ENCODE assay signal across 20 mouse cellular contexts in genomic region chr1:138137696-138138095, GRCm38 (mm10). TPM values are rescaled to one million over a fixed set of nuclear protein-coding genes. Genes with fewer than 3 reads are reported as not detected.
DNase-seq lines count a peak whose midpoint lies in the region; ATAC-seq and TF ChIP-seq lines count a peak whose summit lies in the region.
"Had no signal": no experiment of that assay in that cellular context is flagged by ENCODE, and none has a peak within 500 bp of the region (broad histone marks: within the 10 kb centered on the region; RNA-seq: fewer than 3 reads in every experiment).

No protein-coding gene starts in this region.

- intact Hi-C loops in heart, postnatal 14 days (cut with DNase I): no loop called here

- no peak overlapping the region for H3K9ac ChIP-seq in liver, embryonic 12.5 days
- H3K9ac ChIP-seq in liver, postnatal 0 days (replicated peaks): no peak overlapping the region
- H3K9ac ChIP-seq in hindbrain, embryonic 12.5 days: no peak overlapping the region
- H3K9ac ChIP-seq: embryonic facial prominence, embryonic 13.5 days; forebrain, embryonic 12.5 days; heart, embryonic 12.5 days had no signal

- H3K4me3 ChIP-seq in liver, embryonic 12.5 days: no peak overlapping the region
- no peak overlapping the region for H3K4me3 ChIP-seq in liver, postnatal 0 days (ENCODE audit: low read depth, low read length)
- no peak overlapping the region for H3K4me3 ChIP-seq in hindbrain, embryonic 12.5 days
- H3K4me3 ChIP-seq: embryonic facial prominence, embryonic 13.5 days; forebrain, embryonic 12.5 days; heart, embryonic 12.5 days had no signal

- H3K27me3 ChIP-seq in liver, embryonic 12.5 days (replicated peaks): no peaks in the 10 kb centered on the region
- H3K27me3 ChIP-seq in liver, postnatal 0 days (ENCODE audit: insufficient read depth, low read length): no peaks in the 10 kb centered on the region
- H3K27me3 ChIP-seq in hindbrain, embryonic 12.5 days: no peaks in the 10 kb centered on the region
- H3K27me3 ChIP-seq: embryonic facial prominence, embryonic 13.5 days; forebrain, embryonic 12.5 days; heart, embryonic 12.5 days had no signal

- no peaks in the 10 kb centered on the region for H3K9me3 ChIP-seq in liver, embryonic 12.5 days (replicated peaks)
- no peaks in the 10 kb centered on the region for H3K9me3 ChIP-seq in liver, postnatal 0 days (ENCODE audit: low read length)
- no peaks in the 10 kb centered on the region for H3K9me3 ChIP-seq in hindbrain, embryonic 12.5 days (replicated peaks)
- H3K9me3 ChIP-seq: embryonic facial prominence, embryonic 13.5 days; forebrain, embryonic 12.5 days; heart, embryonic 12.5 days had no signal

- 0 out of 2 replicates have a peak overlapping the region, but pooled peaks have one; percentile 20 for H3K27ac ChIP-seq in liver, embryonic 12.5 days
- no peak overlapping the region for H3K27ac ChIP-seq in liver, postnatal 0 days (ENCODE audit: low read depth)
- H3K27ac ChIP-seq in hindbrain, embryonic 12.5 days: no peak overlapping the region
- H3K27ac ChIP-seq: embryonic facial prominence, embryonic 13.5 days; forebrain, embryonic 12.5 days had no signal

- TF ChIP-seq EP300 in liver, postnatal 0 days (IDR thresholded peaks at IDR 0.05; ENCODE audit: low read depth): no peak

- no peak for DNase-seq in liver, postnatal 0 days
- peak; percentile 60 for DNase-seq in CD4-positive helper T cell, adult 2 months (ENCODE audit: low read depth, low spot score)
- DNase-seq in heart, postnatal 14 days: no peak
- DNase-seq: adrenal gland, postnatal 10 days; cerebellum, adult 18-20 months; cerebellum, adult 9-11 months; cerebellum, postnatal 36 days; gastrocnemius, postnatal 10 days; heart, postnatal 36 days had no signal

- no peak overlapping the region for H3K4me2 ChIP-seq in liver, embryonic 12.5 days
- H3K4me2 ChIP-seq in liver, postnatal 0 days (ENCODE audit: low read depth, low read length): no peak overlapping the region
- no peak overlapping the region for H3K4me2 ChIP-seq in hindbrain, embryonic 12.5 days (replicated peaks)
- H3K4me2 ChIP-seq: embryonic facial prominence, embryonic 13.5 days; forebrain, embryonic 12.5 days; heart, embryonic 12.5 days had no signal

- 68% methylated on average over 4 of the region's 4 CpGs for WGBS in liver, embryonic 12.5 days (ENCODE audit: insufficient replicate concordance)
- WGBS in liver, postnatal 0 days (ENCODE audit: insufficient replicate concordance): 72% methylated on average over 4 of the region's 4 CpGs
- 92% methylated on average over 4 of the region's 4 CpGs for WGBS in hindbrain, embryonic 12.5 days

- TF ChIP-seq CTCF in liver, postnatal 0 days (IDR thresholded peaks at IDR 0.05; ENCODE audit: low read depth): no peak

- H3K4me1 ChIP-seq in liver, embryonic 12.5 days: peaks cover 7% of the 10 kb centered on the region; the same call in 1 of the 2 replicates
- 0 out of 2 replicates have a peak, but pooled peaks cover 4% of the 10 kb centered on the region for H3K4me1 ChIP-seq in liver, postnatal 0 days (ENCODE audit: insufficient read depth)
- peaks cover 9% of the 10 kb centered on the region; the same call in 1 of the 2 replicates for H3K4me1 ChIP-seq in hindbrain, embryonic 12.5 days

- no peaks in the 10 kb centered on the region for H3K36me3 ChIP-seq in liver, embryonic 12.5 days
- no peaks in the 10 kb centered on the region for H3K36me3 ChIP-seq in liver, postnatal 0 days (replicated peaks; ENCODE audit: insufficient read depth, low read length)
- no peaks in the 10 kb centered on the region for H3K36me3 ChIP-seq in hindbrain, embryonic 12.5 days
- H3K36me3 ChIP-seq: embryonic facial prominence, embryonic 13.5 days; forebrain, embryonic 12.5 days; heart, embryonic 12.5 days had no signal

- no peak for ATAC-seq in liver, embryonic 12.5 days
- ATAC-seq in liver, postnatal 0 days: no peak
- peak; percentile 42 for ATAC-seq in granulocyte monocyte progenitor cell, adult 5-6 weeks (replicated peaks; ENCODE audit: poor library complexity, severe bottlenecking)
- 0 out of 2 replicates have a peak, but pooled peaks have one; percentile 9 for ATAC-seq in megakaryocyte progenitor cell, adult 5-6 weeks (replicated peaks; ENCODE audit: poor library complexity)
- ATAC-seq in hindbrain, embryonic 12.5 days (ENCODE audit: low FRiP score): no peak
- no peak for ATAC-seq in inflammation-experienced regulatory T-cells, adult 6 months
- ATAC-seq: forebrain, embryonic 16.5 days; hindbrain, embryonic 16.5 days had no signal

RNA-seq across cellular contexts. Expression of gene Ptprc, which starts 37.8 kb away (rescaled TPM):
- 5.8 and 6.0 TPM in 2 replicates for polyA plus RNA-seq in liver, embryonic 12.5 days (2016; fragmentation: Nextera tagmentation; extraction: Ambion mirVana)
- 11.3 and 12.3 TPM in 2 replicates for polyA plus RNA-seq in liver, postnatal 0 days (2015; fragmentation: Nextera tagmentation; extraction: Ambion mirVana)
- 114 and 122 TPM in 2 replicates for total RNA-seq in granulocyte monocyte progenitor cell, adult 5-6 weeks (2014; fragmentation: Nextera tagmentation)
- 166 and 176 TPM in 2 replicates for total RNA-seq in granulocyte monocyte progenitor cell, adult 5-6 weeks (2017)
- total RNA-seq in megakaryocyte progenitor cell, adult 5-6 weeks (2015): 125 and 141 TPM in 2 replicates
- 142 and 173 TPM in 2 replicates for total RNA-seq in megakaryocyte progenitor cell, adult 5-6 weeks (2017)
- 1.5 TPM in 2 replicates for polyA plus RNA-seq in hindbrain, embryonic 12.5 days (2016; fragmentation: Nextera tagmentation; extraction: Ambion mirVana)
- 1,000 to 10,000 TPM; 1,312 to 1,433 (median 1,346) TPM for polyA plus RNA-seq in inflammation-experienced regulatory T-cells, adult 6 months (2017; shearing (Covaris generic))
- total RNA-seq in heart, postnatal 14 days (2021): 10 to 100 TPM in 1 of 2 experiments, 1 to 10 TPM in 1; 4.9 to 19.1 TPM
- polyA plus RNA-seq: C2C12 had no signal

Comparison
In these comparisons a context has a peak if more than half of its experiments do, and no peak if none do; other contexts are left out.
1. ATAC-seq: peak in granulocyte monocyte progenitor cell, adult 5-6 weeks (single experiment) and megakaryocyte progenitor cell, adult 5-6 weeks (single experiment); none in liver, embryonic 12.5 days (single experiment), liver, postnatal 0 days (single experiment), hindbrain, embryonic 12.5 days (single experiment) and inflammation-experienced regulatory T-cells, adult 6 months (single experiment).
2. RNA of gene Ptprc, which starts 37.8 kb away (polyA plus RNA-seq): 1,312 to 1,433 TPM in inflammation-experienced regulatory T-cells, adult 6 months; 11.3 to 12.3 TPM in liver, postnatal 0 days, 5.8 to 6.0 TPM in liver, embryonic 12.5 days and 1.5 TPM in hindbrain, embryonic 12.5 days; every median in the first group is over 10 times any median in the second.